Mouse (Mus musculus) right cerebral cortex, postnatal 10 days (tissue): ENCODE measurements around the gene Slc24a2.

Experiments
- DNase-seq, 2 experiments: peaks; one replicate each; pipeline ENCODE4 v3.0.0; 2021; ENCODE audit warnings: low spot score in 2 of 2

Gene Slc24a2

DNA sequence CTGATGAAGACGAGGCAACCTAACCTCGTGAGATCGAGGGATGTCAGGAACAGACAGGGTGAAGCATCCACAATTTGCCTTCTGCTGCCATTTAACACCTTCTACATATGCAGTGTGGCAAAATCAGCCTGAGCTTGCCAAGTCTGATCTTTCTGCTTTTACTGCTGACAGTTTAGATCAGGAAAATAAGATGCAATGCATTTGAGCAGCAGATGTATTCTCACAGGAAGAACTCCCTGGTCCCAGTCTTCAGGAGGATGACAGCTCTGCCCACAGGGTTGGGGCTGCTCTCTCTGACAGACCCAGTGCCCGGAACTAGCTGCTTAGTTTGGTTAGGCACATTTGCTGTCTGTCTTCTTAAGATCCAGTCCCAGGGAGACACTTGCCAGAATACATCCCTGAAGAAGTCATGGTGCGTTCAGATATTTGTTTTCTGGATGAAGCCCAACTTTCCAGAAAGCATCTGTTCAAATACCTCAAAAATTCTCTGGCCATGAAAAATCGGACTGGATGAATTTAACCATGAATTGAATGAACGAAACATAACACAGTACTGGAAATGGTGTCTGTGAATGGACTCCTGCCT lies 188.8 kb downstream of the Slc24a2 start:
- DNase-seq = peak in 1 of 2 experiments; percentile 68

GRCm38 (mm10) chr4:87037592-87037991 lies 192.7 kb downstream of the Slc24a2 start:
- no peak for DNase-seq

DNA sequence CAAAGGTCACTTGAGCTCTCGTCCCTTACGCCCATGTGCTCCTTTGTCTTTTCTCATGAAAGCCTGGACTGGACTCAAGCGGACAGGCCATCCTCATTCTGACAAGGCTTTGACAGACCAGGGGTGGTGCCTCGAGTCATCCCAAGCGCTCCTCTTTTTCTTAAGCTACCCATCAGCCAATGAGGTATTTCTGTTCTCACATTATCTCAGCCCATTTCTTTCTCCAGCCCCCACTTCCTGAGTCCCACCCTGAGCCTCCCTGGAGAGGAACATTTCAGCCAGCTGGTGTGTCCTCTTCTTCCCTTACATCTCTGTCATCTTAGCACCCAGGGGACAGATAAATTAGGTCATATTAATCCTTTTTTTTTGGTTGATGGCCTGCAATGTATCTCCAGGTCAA lies 193.8 kb downstream of the Slc24a2 start:
- DNase-seq = no peak

GRCm38 (mm10) chr4:87035701-87036100 lies 194.6 kb downstream of the Slc24a2 start:
- DNase-seq = peak; percentile 61 to 81

GRCm38 (mm10) chr4:87032632-87033031 lies 197.6 kb downstream of the Slc24a2 start:
- DNase-seq = no peak

DNA sequence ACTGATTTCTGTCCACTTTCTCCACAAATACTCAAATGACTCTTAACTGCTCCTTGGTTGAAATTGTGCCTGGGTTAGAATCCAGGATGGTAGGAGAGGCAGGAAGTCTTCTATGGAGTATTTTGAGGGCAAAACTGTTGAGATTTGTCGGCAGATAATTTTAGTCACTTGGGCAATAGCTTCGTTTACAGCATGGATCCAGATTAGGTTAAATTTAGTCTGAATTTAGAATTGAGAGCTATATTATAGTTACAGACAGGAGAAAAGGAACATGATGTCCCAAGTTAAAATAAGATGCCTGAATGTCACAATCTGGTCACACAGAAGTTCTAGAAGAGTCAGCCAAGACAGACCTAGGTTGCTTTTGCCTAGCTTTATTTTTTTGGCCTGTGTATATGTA lies 199.2 kb downstream of the Slc24a2 start:
- no peak for DNase-seq

- DNase-seq = no peak
Measured at GRCm38 (mm10) chr4:87026311-87027151, 203.7 kb downstream of the Slc24a2 start.

GRCm38 (mm10) chr4:87024556-87024955 lies 205.7 kb downstream of the Slc24a2 start:
- peak; percentile 80 to 87 for DNase-seq

- no peak for DNase-seq
Measured at GRCm38 (mm10) chr4:87021542-87021941, 208.7 kb downstream of the Slc24a2 start.

DNA sequence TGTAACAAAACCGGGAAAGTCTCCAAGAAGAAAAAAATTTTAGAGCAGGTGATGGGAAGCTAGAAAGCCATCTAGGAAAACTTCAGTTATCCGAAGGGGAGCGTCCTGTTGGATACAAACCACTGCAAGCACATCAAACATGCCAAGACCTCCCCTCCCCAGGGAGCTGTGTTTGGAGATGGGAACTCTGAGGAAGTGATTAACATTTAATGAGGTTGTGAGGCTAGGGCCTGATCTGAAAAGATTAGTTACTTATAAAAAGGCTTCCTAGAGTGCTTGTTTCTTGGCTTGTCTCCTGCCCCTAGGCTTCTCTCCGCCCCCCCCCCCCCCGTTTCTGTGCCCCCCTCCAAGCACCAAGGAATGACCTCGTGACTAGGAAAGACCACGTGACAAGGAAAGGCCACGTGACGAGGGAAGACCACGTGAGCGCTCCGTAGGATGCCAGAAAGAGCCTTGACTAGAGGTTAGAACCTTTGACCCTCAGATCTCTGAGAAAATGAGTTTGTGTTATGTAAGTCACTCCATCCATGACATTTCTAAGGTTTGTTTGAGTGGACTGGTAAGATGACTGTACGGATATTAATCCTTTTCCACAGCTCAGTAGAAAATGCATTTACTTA lies 210.7 kb downstream of the Slc24a2 start:
- no peak for DNase-seq

DNA sequence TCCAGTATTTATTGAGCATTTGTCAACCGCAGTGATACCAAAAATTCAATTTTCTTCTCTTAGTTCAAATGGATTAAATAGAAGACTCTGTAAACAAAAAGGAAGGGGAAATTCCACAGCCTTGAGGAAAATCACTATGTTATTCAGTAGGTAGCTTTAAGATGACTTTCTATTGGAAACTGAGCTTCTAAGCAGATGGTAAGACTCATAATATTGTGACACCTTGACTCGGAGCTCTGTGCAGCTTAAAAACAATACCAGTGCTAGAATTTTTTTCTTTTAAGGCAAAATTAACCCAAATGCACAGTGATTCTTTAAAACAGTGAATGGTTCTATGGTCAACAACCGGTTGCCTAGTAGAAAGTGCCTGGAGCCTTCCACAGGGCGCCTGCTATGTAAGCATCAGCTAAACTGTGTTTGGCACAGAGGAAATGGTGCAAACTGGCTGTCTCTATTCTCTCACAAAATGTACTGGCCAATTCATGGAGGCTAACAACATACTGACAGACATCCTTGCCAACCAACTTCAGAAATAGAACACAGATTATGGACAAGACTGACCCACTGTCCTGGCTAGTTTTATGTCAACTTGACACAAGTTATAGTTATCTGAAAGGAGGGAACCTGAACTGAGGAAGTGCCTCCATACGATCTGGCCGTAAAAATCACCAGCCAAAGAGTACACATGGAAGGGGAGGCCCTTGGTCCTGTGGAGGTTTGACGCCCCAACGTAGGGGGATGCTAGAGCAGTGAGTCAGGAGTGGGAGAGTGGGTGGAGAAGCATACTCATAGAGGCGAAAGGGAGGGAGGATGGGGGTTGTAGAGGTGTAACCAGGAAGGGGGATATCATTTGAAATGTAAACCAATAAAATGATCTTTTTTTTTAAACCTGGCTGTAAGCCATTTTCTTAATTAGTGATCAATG lies 211.9 kb downstream of the Slc24a2 start:
- DNase-seq = no peak

DNA sequence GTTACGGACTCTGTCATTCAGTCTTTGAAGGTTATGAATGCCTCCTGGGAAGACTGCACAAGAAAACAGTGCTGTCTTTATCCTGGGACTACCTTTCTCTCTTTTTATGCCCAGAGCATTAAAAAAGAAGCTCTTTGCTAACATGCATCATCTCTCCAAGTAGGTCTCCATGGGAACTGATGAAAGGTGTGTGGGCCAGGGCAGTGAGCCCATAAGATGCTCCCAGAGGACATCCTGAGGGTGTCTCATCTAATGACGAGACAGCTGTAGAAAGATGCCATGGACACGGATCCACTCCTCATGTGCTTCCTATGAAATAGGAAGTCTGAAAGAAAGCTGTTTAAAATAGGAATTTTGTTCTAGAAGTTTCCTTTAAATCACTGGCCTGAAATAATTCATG lies 212.8 kb downstream of the Slc24a2 start:
- DNase-seq = peak; percentile 49 to 70

DNA sequence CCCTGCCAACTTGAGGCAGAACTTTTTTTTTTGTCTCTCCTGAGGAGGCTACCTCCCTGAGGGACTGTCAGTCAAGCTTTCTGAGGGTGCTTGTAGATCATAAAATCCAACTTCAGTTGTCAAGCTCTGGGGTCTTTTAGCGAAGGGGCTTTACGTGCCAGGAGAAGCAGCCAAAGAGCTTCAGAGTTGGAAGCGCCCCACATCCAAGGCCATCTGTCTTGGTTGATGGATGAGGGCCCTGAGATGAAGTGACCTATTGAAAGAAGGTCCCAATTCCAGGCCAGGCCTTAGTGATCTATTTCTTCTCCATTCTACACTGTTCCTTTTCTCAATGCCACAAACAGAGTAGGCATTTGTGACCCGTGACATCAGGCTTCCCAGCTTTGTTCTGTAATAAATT lies 214.5 kb downstream of the Slc24a2 start:
- no peak for DNase-seq

GRCm38 (mm10) chr4:87013721-87014620 lies 216.3 kb downstream of the Slc24a2 start:
- no peak for DNase-seq

GRCm38 (mm10) chr4:86992470-86992869 lies 237.8 kb downstream of the Slc24a2 start:
- DNase-seq = no peak

DNA sequence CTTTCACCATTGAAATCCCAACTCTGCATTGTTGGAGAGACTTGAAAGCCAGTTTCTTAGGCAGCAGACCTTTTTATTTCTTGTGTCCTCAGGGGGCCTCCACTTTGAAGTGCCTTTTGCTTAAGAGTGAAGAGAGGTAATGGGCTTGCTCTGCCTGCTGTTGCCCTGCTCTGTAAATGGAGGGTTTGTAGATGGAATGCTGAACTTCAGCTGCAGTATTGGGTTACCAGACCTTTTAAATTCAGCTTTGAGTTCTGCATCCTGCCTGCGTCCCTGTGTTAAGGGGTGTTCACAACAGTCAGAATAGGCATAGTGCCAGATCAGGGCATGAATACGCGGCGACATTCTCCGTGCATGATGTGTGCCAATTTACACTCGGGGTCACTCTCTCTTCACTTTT lies 241.0 kb downstream of the Slc24a2 start:
- DNase-seq = no peak

- DNase-seq = no peak
Measured at GRCm38 (mm10) chr4:86987846-86988245, 242.4 kb downstream of the Slc24a2 start.

GRCm38 (mm10) chr4:86977272-86977671 lies 253.0 kb downstream of the Slc24a2 start:
- no peak for DNase-seq

GRCm38 (mm10) chr4:86957576-86958411 lies 272.5 kb downstream of the Slc24a2 start:
- peak; percentile 81 to 85 for DNase-seq

- DNase-seq = no peak
Measured at GRCm38 (mm10) chr4:86955448-86955847, 274.8 kb downstream of the Slc24a2 start.
